Comparison of ENCODE assay signal across 9 mouse cellular contexts in genomic region chr4:124943022-124943421, GRCm38 (mm10). TPM values are rescaled to one million over a fixed set of nuclear protein-coding genes. Genes with fewer than 3 reads are reported as not detected.
A peak's percentile ranks its signal among the peaks of the same experiment; 100 is the strongest.
DNase-seq lines count a peak whose midpoint lies in the region; ATAC-seq and TF ChIP-seq lines count a peak whose summit lies in the region.
"Had no signal": no experiment of that assay in that cellular context is flagged by ENCODE, and none has a peak within 500 bp of the region (broad histone marks: within the 10 kb centered on the region; RNA-seq: fewer than 3 reads in every experiment).

No protein-coding gene starts in this region.

- no peak overlapping the region for H3K27ac ChIP-seq in lung, embryonic 15.5 days
- H3K27ac ChIP-seq: macrophage had no signal

- peaks cover 74% of the 10 kb centered on the region for H3K36me3 ChIP-seq in E14TG2a.4 (ENCODE audit: insufficient read depth, low read length)
- H3K36me3 ChIP-seq in lung, embryonic 15.5 days = peaks cover 23% of the 10 kb centered on the region

- H3K9ac ChIP-seq in lung, embryonic 15.5 days = no peak overlapping the region

- H3K9me3 ChIP-seq in E14TG2a.4 (ENCODE audit: low read length) = no peaks in the 10 kb centered on the region
- H3K9me3 ChIP-seq in lung, embryonic 15.5 days = no peaks in the 10 kb centered on the region

- H3K4me1 ChIP-seq in E14TG2a.4 (replicated peaks; ENCODE audit: low read depth, low read length) = peaks cover 21% of the 10 kb centered on the region
- peaks cover under 1% of the 10 kb centered on the region; the same call in 1 of the 2 replicates for H3K4me1 ChIP-seq in lung, embryonic 15.5 days

- under 1% methylated on average over 4 of the region's 4 CpGs for WGBS in large intestine, adult 2 months
- WGBS in lung, embryonic 15.5 days = 6% methylated on average over 4 of the region's 4 CpGs

- TF ChIP-seq CTCF in E14TG2a.4 (conservative IDR thresholded peaks at IDR 0.05; ENCODE audit: low read length) = peak; percentile 95

- ATAC-seq in activated CD4-positive, CD25-positive, alpha-beta regulatory T cell, adult 4 months = peak; percentile 73
- peak; percentile 87 for ATAC-seq in common myeloid progenitor, adult 5-6 weeks (replicated peaks; ENCODE audit: low read depth, poor library complexity, severe bottlenecking)
- ATAC-seq in lung, embryonic 15.5 days (ENCODE audit: borderline replicate concordance, extremely low read depth, low FRiP score, low TSS enrichment) = peak; percentile 36; the same call in 1 of the 2 replicates

- peak; percentile 72 for DNase-seq in heart, adult 8-10 months (ENCODE audit: low spot score)
- peak; percentile 46 for DNase-seq in large intestine, adult 2 months (ENCODE audit: low read depth, low spot score)
- DNase-seq in right cerebral cortex, postnatal 10 days (ENCODE audit: low spot score in 2 of 2) = peak; percentile 75 to 89
- peak; percentile 71 to 77 for DNase-seq in urinary bladder, postnatal 36 days (ENCODE audit: low spot score in 2 of 2)

- no peaks in the 10 kb centered on the region for H3K27me3 ChIP-seq in E14TG2a.4 (ENCODE audit: insufficient read depth, low read length)
- H3K27me3 ChIP-seq in lung, embryonic 15.5 days = no peaks in the 10 kb centered on the region

- H3K4me2 ChIP-seq in lung, embryonic 15.5 days = no peak overlapping the region

- no peak overlapping the region for H3K4me3 ChIP-seq in E14TG2a.4 (replicated peaks; ENCODE audit: low read length)
- H3K4me3 ChIP-seq in lung, embryonic 15.5 days = no peak overlapping the region

RNA-seq across cellular contexts. Expression of gene Cdca8, which starts 3.9 kb away (rescaled TPM):
- 10 to 100 TPM; 43.8 to 61.4 TPM for polyA plus RNA-seq in activated CD4-positive, CD25-positive, alpha-beta regulatory T cell, adult 4 months (2017; shearing (Covaris generic))
- 108 and 117 TPM in 2 replicates for total RNA-seq in common myeloid progenitor, adult 5-6 weeks (2017)
- 1 to 10 TPM in 1 of 4 experiments, under 1 TPM in 3; 0.69 to 1.1 (median 0.85) TPM for total RNA-seq in heart, adult 8-10 months (2022)
- polyA plus RNA-seq in large intestine, adult 2 months (2012; rRNA removed) = 32.2 and 42.9 TPM in 2 replicates
- polyA plus RNA-seq in lung, embryonic 15.5 days (2015; fragmentation: Nextera tagmentation; extraction: Ambion mirVana) = 154 and 166 TPM in 2 replicates

RNA-seq across cellular contexts. Expression of gene 9930104L06Rik, which starts 6.2 kb away (rescaled TPM):
- 1 to 10 TPM; 6.9 to 8.9 TPM for polyA plus RNA-seq in activated CD4-positive, CD25-positive, alpha-beta regulatory T cell, adult 4 months (2017; shearing (Covaris generic))
- 12.0 and 14.3 TPM in 2 replicates for total RNA-seq in common myeloid progenitor, adult 5-6 weeks (2017)
- 10 to 100 TPM in 1 of 4 experiments, 1 to 10 TPM in 3; 5.8 to 11.1 (median 8.7) TPM for total RNA-seq in heart, adult 8-10 months (2022)
- polyA plus RNA-seq in large intestine, adult 2 months (2012; rRNA removed) = 8.5 and 8.9 TPM in 2 replicates
- 11.9 and 13.1 TPM in 2 replicates for polyA plus RNA-seq in lung, embryonic 15.5 days (2015; fragmentation: Nextera tagmentation; extraction: Ambion mirVana)

RNA-seq across cellular contexts. Expression of gene Rspo1, which starts 43.2 kb away (rescaled TPM):
- polyA plus RNA-seq in activated CD4-positive, CD25-positive, alpha-beta regulatory T cell, adult 4 months (2017; shearing (Covaris generic)) = not detected
- total RNA-seq in common myeloid progenitor, adult 5-6 weeks (2017) = 2.4 TPM in 1 of 2 replicates, not detected in the other
- 1 to 10 TPM; 3.1 to 6.6 (median 4.7) TPM for total RNA-seq in heart, adult 8-10 months (2022)
- polyA plus RNA-seq in large intestine, adult 2 months (2012; rRNA removed) = 2.4 TPM in 2 replicates
- polyA plus RNA-seq in lung, embryonic 15.5 days (2015; fragmentation: Nextera tagmentation; extraction: Ambion mirVana) = 7.4 and 9.5 TPM in 2 replicates
- polyA plus RNA-seq: macrophage had no signal

Comparison
In these comparisons a context has a peak if more than half of its experiments do, and no peak if none do; other contexts are left out.
1. ATAC-seq: peak in every context shown above with its lines; median percentile 87 in common myeloid progenitor, adult 5-6 weeks; 73 in activated CD4-positive, CD25-positive, alpha-beta regulatory T cell, adult 4 months; 36 in lung, embryonic 15.5 days.